ENCODE assay signal across 8 mouse cellular contexts in genomic region chr1:88008211-88008697, GRCm38 (mm10). TPM values are rescaled to one million over a fixed set of nuclear protein-coding genes. Genes with fewer than 3 reads are reported as not detected.
DNase-seq lines count a peak whose midpoint lies in the region; ATAC-seq lines count a peak whose summit lies in the region.

Gene Usp40 (minus strand): TSS chr1:88008551.

- H3K36me3 ChIP-seq in megakaryocyte, embryonic 14.5 days (replicated peaks; ENCODE audit: low read length), result peaks cover 20% of the 10 kb centered on the region

- ATAC-seq in common myeloid progenitor, adult 5-6 weeks (replicated peaks; ENCODE audit: low read depth, poor library complexity, severe bottlenecking), result peak; percentile 93

- H3K4me1 ChIP-seq in megakaryocyte, embryonic 14.5 days, result peaks cover 33% of the 10 kb centered on the region

- peak; percentile 86 for DNase-seq in ZHBTc4 (ENCODE audit: low read depth, low spot score)
- DNase-seq in gastrocnemius, adult 8-10 months (ENCODE audit: low spot score in 2 of 2), result peak; percentile 52 to 59
- DNase-seq in hindlimb bud, embryonic 11.5 days (ENCODE audit: extremely low spot score, low read depth, low spot score), result peak; percentile 67
- peak; percentile 63 to 71 for DNase-seq in left cerebral cortex, adult 8-10 months (ENCODE audit: low spot score in 2 of 2)
- DNase-seq in right cerebral cortex, postnatal 14 days, result peak; percentile 80
- DNase-seq in urinary bladder, postnatal 36 days (ENCODE audit: low spot score in 2 of 2), result peak; percentile 70 to 71

- no peaks in the 10 kb centered on the region for H3K9me3 ChIP-seq in megakaryocyte, embryonic 14.5 days

- peak within 1 kb of the TSS; percentile 95 for H3K4me3 ChIP-seq in megakaryocyte, embryonic 14.5 days (replicated peaks)

- H3K27me3 ChIP-seq in megakaryocyte, embryonic 14.5 days (replicated peaks), result no peaks in the 10 kb centered on the region

RNA-seq across cellular contexts. Expression of gene Usp40, which starts in this region (rescaled TPM):
- total RNA-seq in common myeloid progenitor, adult 5-6 weeks (2017), result 15.7 and 27.8 TPM in 2 replicates
- 1 to 10 TPM; 6.9 to 7.6 (median 7.3) TPM for total RNA-seq in gastrocnemius, adult 8-10 months (2022)
- total RNA-seq in left cerebral cortex, adult 8-10 months (2022), result 10 to 100 TPM; 21.4 to 23.2 (median 23.0) TPM
- polyA plus RNA-seq in megakaryocyte, embryonic 14.5 days (2012; ENCODE audit: insufficient read depth, low replicate concordance), result 0.68 and 2.3 TPM in 2 replicates

Comparison
In these comparisons a context has a peak if more than half of its experiments do, and no peak if none do; other contexts are left out.
1. Peak in every context shown above with its lines: DNase-seq, ATAC-seq and H3K4me3 ChIP-seq.